Mouse (Mus musculus): ENCODE results near the gene Dpagt1. TPM values are rescaled to one million over a fixed set of nuclear protein-coding genes. Genes with fewer than 3 reads are reported as not detected.
"Not testable (repeated sequence)": the region's sequence is repeated elsewhere in the genome, so short reads cannot be mapped to it uniquely, and the experiment has no call there.

Dpagt1 gene
- polyA plus RNA-seq, 1 experiment from 2014 or later: 60.6 TPM

GRCm38 (mm10) chr9:44357207-44357606 lies 31.4 kb downstream of the Dpagt1 start:
- ATAC-seq (replicated peaks; ENCODE audit: insufficient number of reproducible peaks, low FRiP score, low TSS enrichment, low read depth) (no peak), DNase-seq (ENCODE audit: low spot score) (peak; percentile 54)
- no peaks in the 10 kb centered on the region for H3K4me1 ChIP-seq (ENCODE audit: control insufficient read depth, insufficient read depth, low read length)
- no peak overlapping the region for H3K27ac ChIP-seq (replicated peaks; ENCODE audit: low read depth, low read length)
- H3K4me3 ChIP-seq (ENCODE audit: low read depth, low read length): no peak overlapping the region
- no peaks in the 10 kb centered on the region for H3K9me3 ChIP-seq (replicated peaks; ENCODE audit: control insufficient read depth, low read length)
- peaks cover 14% of the 10 kb centered on the region for H3K36me3 ChIP-seq (replicated peaks; ENCODE audit: control insufficient read depth, insufficient read depth, low read depth, low read length)
- no peak overlapping the region for H3K4me2 ChIP-seq (ENCODE audit: low read depth, low read length)
- H3K9ac ChIP-seq (replicated peaks; ENCODE audit: low read length): no peak overlapping the region
- no peaks in the 10 kb centered on the region for H3K27me3 ChIP-seq (ENCODE audit: control insufficient read depth, insufficient read depth, low read length)
- WGBS: 80% methylated on average over 4 of the region's 4 CpGs

DNA sequence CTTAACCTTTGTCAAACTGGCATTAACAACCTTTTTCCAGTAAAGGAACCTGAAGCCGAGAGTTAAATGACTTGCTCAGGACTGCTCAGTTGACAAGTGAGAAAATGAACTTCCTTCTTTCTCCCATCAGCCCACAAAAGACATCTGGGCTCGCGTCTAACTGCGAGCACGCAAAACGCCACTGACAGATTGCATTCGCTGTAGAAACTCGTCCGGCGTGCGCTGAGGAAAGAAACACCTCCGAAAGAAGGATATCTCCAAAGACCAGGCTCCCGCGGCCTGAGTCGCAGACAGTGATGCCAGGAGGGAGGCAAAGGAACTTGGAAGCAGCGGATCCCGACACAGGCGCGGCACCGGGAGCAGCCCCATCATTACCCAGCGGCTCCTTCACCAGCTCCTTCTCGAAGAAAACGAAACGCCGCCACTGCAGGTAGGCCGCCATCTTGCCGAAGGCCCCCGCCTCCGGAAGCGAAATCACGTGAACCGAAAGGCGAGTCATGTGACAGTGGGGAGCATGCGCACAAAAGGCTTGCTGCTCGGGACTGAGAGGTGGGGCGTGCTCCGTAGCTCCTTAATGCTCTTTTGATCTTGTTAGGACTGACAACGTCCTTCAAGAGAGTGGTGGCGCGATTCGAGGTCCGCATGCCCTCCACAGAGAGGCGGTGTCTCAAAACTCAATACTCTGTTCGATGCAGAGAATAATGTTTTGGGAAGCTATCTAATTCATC lies 35.5 kb downstream of the Dpagt1 start, which contains the start of gene Vps11:
Vps11 (minus strand) TSS at position 481 of the 728 bp plus-strand sequence.
- no peak within 1 kb of the TSS for H3K27ac ChIP-seq (replicated peaks; ENCODE audit: low read depth, low read length)
- peak; percentile 94 for ATAC-seq (replicated peaks; ENCODE audit: insufficient number of reproducible peaks, low FRiP score, low TSS enrichment, low read depth)

GRCm38 (mm10) chr9:44361931-44362330 lies 36.1 kb downstream of the Dpagt1 start:
- not testable (repeated sequence) for H3K36me3 ChIP-seq (replicated peaks; ENCODE audit: control insufficient read depth, insufficient read depth, low read depth, low read length); H3K4me1 ChIP-seq (ENCODE audit: control insufficient read depth, insufficient read depth, low read length); H3K27me3 ChIP-seq (ENCODE audit: control insufficient read depth, insufficient read depth, low read length); H3K27ac ChIP-seq (replicated peaks; ENCODE audit: low read depth, low read length); ATAC-seq (replicated peaks; ENCODE audit: insufficient number of reproducible peaks, low FRiP score, low TSS enrichment, low read depth); DNase-seq (ENCODE audit: low spot score); H3K9me3 ChIP-seq (replicated peaks; ENCODE audit: control insufficient read depth, low read length)
- Histone ChIP-seq H3K9ac (replicated peaks; ENCODE audit: low read length) (peak overlapping the region; percentile 44), H3K4me2 (ENCODE audit: low read depth, low read length) (peak overlapping the region; percentile 38), H3K4me3 (ENCODE audit: low read depth, low read length) (peak overlapping the region; percentile 87)
- WGBS: 41% methylated on average over 4 of the region's 4 CpGs

More for the DNA sequence above, 35.5 kb downstream of the Dpagt1 start, which contains the start of gene Vps11:
- Histone ChIP-seq H3K4me2 (ENCODE audit: low read depth, low read length) (peak within 1 kb of the TSS; percentile 66), H3K27me3 (ENCODE audit: control insufficient read depth, insufficient read depth, low read length) (no peaks in the 10 kb centered on the region), H3K36me3 (replicated peaks; ENCODE audit: control insufficient read depth, insufficient read depth, low read depth, low read length) (peaks cover 5% of the 10 kb centered on the region; the same call in 1 of the 2 replicates), H3K4me3 (ENCODE audit: low read depth, low read length) (peak within 1 kb of the TSS; percentile 87), H3K9me3 (replicated peaks; ENCODE audit: control insufficient read depth, low read length) (no peaks in the 10 kb centered on the region), H3K4me1 (ENCODE audit: control insufficient read depth, insufficient read depth, low read length) (no peaks in the 10 kb centered on the region), H3K9ac (replicated peaks; ENCODE audit: low read length) (peak within 1 kb of the TSS; percentile 88)
- DNase-seq (ENCODE audit: low spot score): peak; percentile 99
- 1% methylated on average over 44 of the region's 44 CpGs for WGBS

- Histone ChIP-seq H3K36me3 (replicated peaks; ENCODE audit: control insufficient read depth, insufficient read depth, low read depth, low read length) (no peaks in the 10 kb centered on the region), H3K4me1 (ENCODE audit: control insufficient read depth, insufficient read depth, low read length) (no peaks in the 10 kb centered on the region), H3K27ac (replicated peaks; ENCODE audit: low read depth, low read length) (no peak overlapping the region), H3K27me3 (ENCODE audit: control insufficient read depth, insufficient read depth, low read length) (no peaks in the 10 kb centered on the region), H3K4me2 (ENCODE audit: low read depth, low read length) (no peak overlapping the region), H3K9ac (replicated peaks; ENCODE audit: low read length) (no peak overlapping the region), H3K9me3 (replicated peaks; ENCODE audit: control insufficient read depth, low read length) (no peaks in the 10 kb centered on the region), H3K4me3 (ENCODE audit: low read depth, low read length) (no peak overlapping the region)
- no peak for ATAC-seq (replicated peaks; ENCODE audit: insufficient number of reproducible peaks, low FRiP score, low TSS enrichment, low read depth)
- peak; percentile 4 for DNase-seq (ENCODE audit: low spot score)
- WGBS: 62% methylated on average over 3 of the region's 3 CpGs
These were observed 38.7 kb downstream of the Dpagt1 start for GRCm38 (mm10) chr9:44364480-44364879.

DNA sequence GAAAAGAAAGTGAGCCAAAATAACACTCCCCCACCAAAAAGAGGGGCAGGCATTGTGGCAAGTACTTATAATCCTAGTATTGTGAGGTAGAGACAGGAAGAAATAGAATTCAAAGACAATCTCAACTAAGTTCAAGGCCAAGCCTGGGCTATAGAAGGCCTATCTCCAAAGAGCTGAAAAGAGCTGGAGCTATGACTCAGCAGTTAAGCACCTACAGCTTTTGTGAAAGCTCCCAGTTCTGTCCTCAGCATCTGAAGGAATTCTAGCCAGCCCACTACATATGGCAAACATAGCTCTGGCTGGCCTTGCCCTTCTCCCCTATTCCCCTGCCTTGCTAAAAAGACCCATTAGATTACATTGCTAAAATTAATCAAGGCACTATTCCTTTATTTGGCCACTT lies 47.6 kb downstream of the Dpagt1 start:
- Histone ChIP-seq H3K4me2 (ENCODE audit: low read depth, low read length) (no peak overlapping the region), H3K4me1 (ENCODE audit: control insufficient read depth, insufficient read depth, low read length) (no peaks in the 10 kb centered on the region), H3K9me3 (replicated peaks; ENCODE audit: control insufficient read depth, low read length) (no peaks in the 10 kb centered on the region), H3K27ac (replicated peaks; ENCODE audit: low read depth, low read length) (no peak overlapping the region), H3K9ac (replicated peaks; ENCODE audit: low read length) (no peak overlapping the region), H3K4me3 (ENCODE audit: low read depth, low read length) (no peak overlapping the region), H3K36me3 (replicated peaks; ENCODE audit: control insufficient read depth, insufficient read depth, low read depth, low read length) (no peaks in the 10 kb centered on the region), H3K27me3 (ENCODE audit: control insufficient read depth, insufficient read depth, low read length) (no peaks in the 10 kb centered on the region)
- DNase-seq (ENCODE audit: low spot score): no peak
- ATAC-seq (replicated peaks; ENCODE audit: insufficient number of reproducible peaks, low FRiP score, low TSS enrichment, low read depth): no peak

- DNase-seq (ENCODE audit: low spot score) (no peak), ATAC-seq (replicated peaks; ENCODE audit: insufficient number of reproducible peaks, low FRiP score, low TSS enrichment, low read depth) (no peak)
- no peak overlapping the region for H3K4me2 ChIP-seq (ENCODE audit: low read depth, low read length)
- no peaks in the 10 kb centered on the region for H3K9me3 ChIP-seq (replicated peaks; ENCODE audit: control insufficient read depth, low read length)
- H3K9ac ChIP-seq (replicated peaks; ENCODE audit: low read length): no peak overlapping the region
- H3K4me1 ChIP-seq (ENCODE audit: control insufficient read depth, insufficient read depth, low read length): peaks cover 6% of the 10 kb centered on the region
- no peak overlapping the region for H3K27ac ChIP-seq (replicated peaks; ENCODE audit: low read depth, low read length)
- WGBS: 91% methylated on average over 6 of the region's 6 CpGs
- H3K36me3 ChIP-seq (replicated peaks; ENCODE audit: control insufficient read depth, insufficient read depth, low read depth, low read length): peaks cover 4% of the 10 kb centered on the region; the same call in 1 of the 2 replicates
- H3K4me3 ChIP-seq (ENCODE audit: low read depth, low read length): no peak overlapping the region
- H3K27me3 ChIP-seq (ENCODE audit: control insufficient read depth, insufficient read depth, low read length): no peaks in the 10 kb centered on the region
These were observed 50.3 kb downstream of the Dpagt1 start for GRCm38 (mm10) chr9:44376141-44376540.

GRCm38 (mm10) chr9:44377335-44377734 lies 51.5 kb downstream of the Dpagt1 start:
- 87% methylated on average over 2 of the region's 2 CpGs for WGBS
- not testable (repeated sequence) for ATAC-seq (replicated peaks; ENCODE audit: insufficient number of reproducible peaks, low FRiP score, low TSS enrichment, low read depth); H3K9ac ChIP-seq (replicated peaks; ENCODE audit: low read length)

DNA sequence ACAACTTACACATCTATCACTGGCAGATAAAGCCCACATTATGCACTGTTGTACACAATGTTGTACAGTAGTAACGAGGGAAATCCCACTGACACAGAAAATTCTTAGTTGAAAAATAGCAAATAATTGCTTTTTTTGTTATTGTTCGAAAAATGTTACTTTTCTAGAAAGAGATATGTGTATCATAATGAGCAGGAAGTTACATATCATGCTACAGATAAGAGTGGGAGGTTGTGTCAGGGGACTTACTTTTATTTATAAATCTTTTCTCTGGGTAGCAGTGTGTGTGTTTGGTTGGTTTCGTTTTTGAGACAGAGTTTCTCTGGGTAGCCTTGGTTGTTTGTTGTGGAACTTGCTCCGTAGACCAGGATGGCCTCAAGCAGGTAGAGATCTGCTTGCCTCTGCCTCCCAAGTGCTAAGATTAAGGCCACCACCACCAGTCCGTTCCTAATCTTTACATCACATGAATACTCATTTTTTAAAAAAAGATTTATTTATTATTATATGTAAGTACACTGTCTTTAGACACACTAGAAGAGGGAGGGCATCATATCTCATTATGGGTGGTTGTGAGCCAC lies 52.4 kb downstream of the Dpagt1 start:
- DNase-seq (ENCODE audit: low spot score): no peak
- WGBS: 91% methylated on average over 5 of the region's 5 CpGs
- Histone ChIP-seq H3K36me3 (replicated peaks; ENCODE audit: control insufficient read depth, insufficient read depth, low read depth, low read length) (peaks cover 13% of the 10 kb centered on the region), H3K4me2 (ENCODE audit: low read depth, low read length) (peak overlapping the region; percentile 45; the same call in 1 of the 2 replicates), H3K27ac (replicated peaks; ENCODE audit: low read depth, low read length) (no peak overlapping the region), H3K27me3 (ENCODE audit: control insufficient read depth, insufficient read depth, low read length) (no peaks in the 10 kb centered on the region), H3K9ac (replicated peaks; ENCODE audit: low read length) (peak overlapping the region; percentile 75; the same call in 1 of the 2 replicates), H3K9me3 (replicated peaks; ENCODE audit: control insufficient read depth, low read length) (no peaks in the 10 kb centered on the region), H3K4me1 (ENCODE audit: control insufficient read depth, insufficient read depth, low read length) (peaks cover 6% of the 10 kb centered on the region), H3K4me3 (ENCODE audit: low read depth, low read length) (peak overlapping the region; percentile 93)
- ATAC-seq (replicated peaks; ENCODE audit: insufficient number of reproducible peaks, low FRiP score, low TSS enrichment, low read depth): no peak

More at GRCm38 (mm10) chr9:44377335-44377734, 51.5 kb downstream of the Dpagt1 start:
- H3K9me3 ChIP-seq (replicated peaks; ENCODE audit: control insufficient read depth, low read length); H3K4me3 ChIP-seq (ENCODE audit: low read depth, low read length); H3K27me3 ChIP-seq (ENCODE audit: control insufficient read depth, insufficient read depth, low read length); H3K4me1 ChIP-seq (ENCODE audit: control insufficient read depth, insufficient read depth, low read length); H3K4me2 ChIP-seq (ENCODE audit: low read depth, low read length); H3K27ac ChIP-seq (replicated peaks; ENCODE audit: low read depth, low read length); H3K36me3 ChIP-seq (replicated peaks; ENCODE audit: control insufficient read depth, insufficient read depth, low read depth, low read length); DNase-seq (ENCODE audit: low spot score): not testable (repeated sequence)

Data from embryonic facial prominence, embryonic 11.5 days (tissue).